ENCODE assay signal across 14 mouse cellular contexts in the genomic region with DNA sequence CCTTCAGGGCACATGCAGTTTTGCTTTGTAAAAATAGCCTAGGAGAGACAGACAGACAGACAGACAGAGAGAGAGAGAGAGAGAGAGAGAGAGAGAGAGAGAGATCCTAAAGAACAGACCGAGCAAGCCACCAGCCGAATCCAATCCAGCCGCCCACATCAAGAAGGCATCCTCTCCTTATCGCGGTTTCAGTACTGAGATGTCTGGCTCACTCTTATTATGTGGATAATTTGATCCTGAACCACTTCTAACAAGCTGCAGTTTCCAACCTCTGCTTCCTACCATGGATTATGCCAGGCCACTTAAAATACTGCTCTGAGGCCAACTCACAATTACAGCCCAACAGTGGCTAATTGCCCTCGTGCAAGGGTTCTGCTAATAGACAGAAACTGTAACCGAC.
"Had no signal": no experiment of that assay in that cellular context is flagged by ENCODE, and none has a peak within 500 bp of the region (broad histone marks: within the 10 kb centered on the region; RNA-seq: fewer than 3 reads in every experiment).

No protein-coding gene starts in this region.

- H3K4me2 ChIP-seq: lung, embryonic 14.5 days; midbrain, embryonic 12.5 days; neural tube, embryonic 12.5 days had no signal

- H3K36me3 ChIP-seq: midbrain, embryonic 10.5 days; midbrain, embryonic 12.5 days; neural tube, embryonic 12.5 days had no signal

- H3K9me3 ChIP-seq: midbrain, embryonic 10.5 days; midbrain, embryonic 12.5 days; neural tube, embryonic 12.5 days had no signal

- H3K27ac ChIP-seq: midbrain, embryonic 10.5 days; midbrain, embryonic 12.5 days; neural tube, embryonic 12.5 days had no signal

- H3K4me1 ChIP-seq: midbrain, embryonic 12.5 days; neural tube, embryonic 12.5 days had no signal

- H3K9ac ChIP-seq: lung, embryonic 14.5 days; midbrain, embryonic 12.5 days; neural tube, embryonic 12.5 days had no signal

- DNase-seq: lung, adult 18-20 months; lung, embryonic 14.5 days; lung, postnatal 10 days; lung, postnatal 4 days; midbrain, embryonic 14.5 days; retina, postnatal 1 day; right cerebral cortex, adult 18-20 months; thymus, adult 18-20 months; thymus, postnatal 14 days; thymus, postnatal 36 days had no signal

- H3K27me3 ChIP-seq: midbrain, embryonic 12.5 days; neural tube, embryonic 12.5 days had no signal

- H3K4me3 ChIP-seq: midbrain, embryonic 10.5 days; midbrain, embryonic 12.5 days; neural tube, embryonic 12.5 days had no signal

- ATAC-seq: midbrain, embryonic 16.5 days had no signal
